Mouse (Mus musculus) brain, embryonic 14.5 days (tissue): ENCODE data around the gene Fcho1.
"Not testable (repeated sequence)": the region's sequence is repeated elsewhere in the genome, so short reads cannot be mapped to it uniquely, and the experiment has no call there.

ENCODE experiments used
- CTCF ChIP-seq: fragments of 200-500 bp; IDR thresholded peaks from 2 replicates; pipeline ENCODE4 v1.5.1; 2012; ENCODE audit warnings: inconsistent platforms, mild to moderate bottlenecking, moderate library complexity, borderline replicate concordance; ENCODE audit not compliant: insufficient read depth, insufficient read length; ENCODE audit errors: extremely low read depth
- POLR2A ChIP-seq: fragments of 200-500 bp; IDR thresholded peaks from 2 replicates; pipeline ENCODE4 v1.6.1; 2012; ENCODE audit warnings: mild to moderate bottlenecking, inconsistent platforms, borderline replicate concordance; ENCODE audit not compliant: poor library complexity, insufficient read depth, insufficient read length, severe bottlenecking; ENCODE audit errors: extremely low read depth

GRCm38 (mm10) chr8:71747082-71747481 is 21.6 kb upstream of the Fcho1 start:
- TF ChIP-seq POLR2A, CTCF: not testable (repeated sequence)
